Mouse (Mus musculus) MEL (cell line): Measurements from ENCODE around the gene Zbtb49. TPM values are rescaled to one million over a fixed set of nuclear protein-coding genes. Genes with fewer than 3 reads are reported as not detected.

Source experiments
- DNase-seq: peaks from one replicate; pipeline ENCODE4 v3.0.0; 2011; ENCODE audit warnings: low read depth, low spot score
- H3K27ac ChIP-seq: 2 replicates; pipeline ENCODE4 v1.5.1; 2012; ENCODE audit warnings: low read depth, mild to moderate bottlenecking, control low read depth, low read length, moderate library complexity; ENCODE audit not compliant: control insufficient read depth
- H3K27me3 ChIP-seq, 2 experiments: fragments of 150-350 bp in 1 of 2; sonication (generic) in 1 of 2; 2 replicates each; pipeline ENCODE4 v1.6.1; 2012; ENCODE audit warnings: low read length in 2 of 2, mild to moderate bottlenecking in 2 of 2, improper control_type of control experiment in 1 of 2, moderate library complexity in 1 of 2; ENCODE audit not compliant: insufficient read depth in 2 of 2, control insufficient read depth in 1 of 2
- H3K36me3 ChIP-seq, 2 experiments: 2 replicates each; pipeline ENCODE4 v1.6.1; 2012 to 2014; ENCODE audit warnings: low read length in 2 of 2, improper control_type of control experiment in 1 of 2, inconsistent platforms in 1 of 2, mild to moderate bottlenecking in 1 of 2; ENCODE audit not compliant: insufficient read depth in 2 of 2, control insufficient read depth in 1 of 2
- H3K4me1 ChIP-seq, 2 experiments: fragments of 150-350 bp in 1 of 2; sonication (generic) in 1 of 2; 2 replicates each; pipeline ENCODE4 v1.6.1; 2012; ENCODE audit warnings: low read length in 2 of 2, improper control_type of control experiment in 1 of 2, mild to moderate bottlenecking in 1 of 2; ENCODE audit not compliant: insufficient read depth in 2 of 2, control insufficient read depth in 1 of 2
- H3K4me3 ChIP-seq, 2 experiments: fragments of 150-350 bp in 1 of 2; sonication (generic) in 1 of 2; 2 replicates each; pipeline ENCODE4 v1.5.1; 2012; ENCODE audit warnings: low read depth in 2 of 2, low read length in 2 of 2, mild to moderate bottlenecking in 2 of 2, moderate library complexity in 2 of 2, control low read depth in 1 of 2, improper control_type of control experiment in 1 of 2; ENCODE audit not compliant: control insufficient read depth in 1 of 2, insufficient read depth in 1 of 2
- H3K79me2 ChIP-seq: 2 replicates; pipeline ENCODE4 v1.6.1; 2012; ENCODE audit warnings: mild to moderate bottlenecking, low read length, moderate library complexity; ENCODE audit not compliant: control insufficient read depth, poor library complexity, insufficient read depth
- H3K9ac ChIP-seq: 2 replicates; pipeline ENCODE4 v1.6.1; 2012; ENCODE audit warnings: low read depth, mild to moderate bottlenecking, control low read depth, low read length, moderate library complexity; ENCODE audit not compliant: control insufficient read depth, poor library complexity, severe bottlenecking
- H3K9me3 ChIP-seq: fragments of 150-350 bp; sonication (generic); replicated peaks from 2 replicates; pipeline ENCODE4 v1.6.1; 2012; ENCODE audit warnings: mild to moderate bottlenecking, low read length, improper control_type of control experiment, moderate library complexity; ENCODE audit not compliant: insufficient read depth
- BHLHE40 ChIP-seq: IDR thresholded peaks from 2 replicates; pipeline ENCODE4 v1.6.1; 2012; ENCODE audit warnings: low read depth, mild to moderate bottlenecking, inconsistent platforms, low read length, improper control_type of control experiment, borderline replicate concordance
- CHD1 ChIP-seq: IDR thresholded peaks from 2 replicates; pipeline ENCODE4 v1.6.1; 2012; ENCODE audit warnings: low read depth, mild to moderate bottlenecking, inconsistent platforms, low read length, improper control_type of control experiment
- CTCF ChIP-seq, 3 experiments: IDR thresholded peaks in 2 of 3; conservative IDR thresholded peaks in 1 of 3; 2 replicates each; pipeline ENCODE4 v1.5.1; 2011 to 2012; ENCODE audit warnings: low read length in 3 of 3, low read depth in 2 of 3, mild to moderate bottlenecking in 2 of 3, improper control_type of control experiment in 1 of 3, inconsistent platforms in 1 of 3, mixed read lengths in 1 of 3, moderate library complexity in 1 of 3; ENCODE audit not compliant: control insufficient read depth in 1 of 3, insufficient read depth in 1 of 3, poor library complexity in 1 of 3, severe bottlenecking in 1 of 3
- E2F4 ChIP-seq: IDR thresholded peaks from 2 replicates; pipeline ENCODE4 v1.6.1; 2011; ENCODE audit warnings: low read depth, low read length, improper control_type of control experiment, borderline replicate concordance
- EP300 ChIP-seq, 2 experiments: IDR thresholded peaks; 2 replicates each; pipeline ENCODE4 v1.6.1; 2011; ENCODE audit warnings: improper control_type of control experiment in 2 of 2, low read length in 2 of 2, low read depth in 1 of 2, mild to moderate bottlenecking in 1 of 2
- HCFC1 ChIP-seq: IDR thresholded peaks from 2 replicates; pipeline ENCODE4 v1.6.1; 2012; ENCODE audit warnings: low read depth, mild to moderate bottlenecking, inconsistent platforms, low read length, improper control_type of control experiment, moderate library complexity
- JUND ChIP-seq: IDR thresholded peaks from 2 replicates; pipeline ENCODE4 v1.6.1; 2011; ENCODE audit warnings: low read depth, mild to moderate bottlenecking, improper control_type of control experiment, low read length
- KAT2A ChIP-seq: conservative IDR thresholded peaks from 2 replicates; pipeline ENCODE4 v1.6.1; 2012; ENCODE audit warnings: low read depth, low read length, improper control_type of control experiment, inconsistent platforms
- MAX ChIP-seq: IDR thresholded peaks from 2 replicates; pipeline ENCODE4 v1.6.1; 2011; ENCODE audit warnings: low read length, improper control_type of control experiment
- MYB ChIP-seq: IDR thresholded peaks from 2 replicates; pipeline ENCODE4 v1.6.1; 2011; ENCODE audit warnings: mild to moderate bottlenecking, low read depth, low read length, improper control_type of control experiment
- POLR2A ChIP-seq, 2 experiments: IDR thresholded peaks; 2 replicates each; pipeline ENCODE4 v1.6.1; 2011 to 2012; ENCODE audit warnings: low read length in 2 of 2, mild to moderate bottlenecking in 2 of 2, control low read depth in 1 of 2, improper control_type of control experiment in 1 of 2, low read depth in 1 of 2, moderate library complexity in 1 of 2; ENCODE audit not compliant: control insufficient read depth in 1 of 2, insufficient read depth in 1 of 2, poor library complexity in 1 of 2
- RAD21 ChIP-seq: IDR thresholded peaks from 2 replicates; pipeline ENCODE4 v1.6.1; 2011; ENCODE audit warnings: mild to moderate bottlenecking, low read depth, low read length, improper control_type of control experiment
- RCOR1 ChIP-seq: IDR thresholded peaks from 2 replicates; pipeline ENCODE4 v1.6.1; 2012; ENCODE audit warnings: low read depth, mild to moderate bottlenecking, inconsistent platforms, low read length, improper control_type of control experiment
- SIN3A ChIP-seq: IDR thresholded peaks from 2 replicates; pipeline ENCODE4 v1.6.1; 2012; ENCODE audit warnings: low read length, improper control_type of control experiment, inconsistent platforms
- TAL1 ChIP-seq: IDR thresholded peaks from 2 replicates; pipeline ENCODE4 v1.6.1; 2012; ENCODE audit warnings: mild to moderate bottlenecking, inconsistent platforms, low read length, moderate library complexity, mixed read lengths
- TBP ChIP-seq: IDR thresholded peaks from 2 replicates; pipeline ENCODE4 v1.8.0; 2011; ENCODE audit warnings: low read depth, low read length, improper control_type of control experiment
- TCF12 ChIP-seq: IDR thresholded peaks from 2 replicates; pipeline ENCODE4 v1.6.1; 2014; ENCODE audit warnings: low read depth, mild to moderate bottlenecking, inconsistent platforms, low read length, improper control_type of control experiment, moderate library complexity
- UBTF ChIP-seq: IDR thresholded peaks from 2 replicates; pipeline ENCODE4 v1.6.1; 2012; ENCODE audit warnings: low read depth, mild to moderate bottlenecking, inconsistent platforms, low read length, improper control_type of control experiment, moderate library complexity, borderline replicate concordance; ENCODE audit not compliant: insufficient read depth
- USF2 ChIP-seq, 2 experiments: IDR thresholded peaks; 2 replicates each; pipeline ENCODE4 v1.6.1; 2011 to 2012; ENCODE audit warnings: improper control_type of control experiment in 2 of 2, low read length in 2 of 2, borderline replicate concordance in 1 of 2, inconsistent platforms in 1 of 2, low read depth in 1 of 2, mild to moderate bottlenecking in 1 of 2; ENCODE audit not compliant: insufficient read depth in 1 of 2
- ZMIZ1 ChIP-seq: IDR thresholded peaks from 2 replicates; pipeline ENCODE4 v1.6.1; 2012; ENCODE audit warnings: low read depth, mild to moderate bottlenecking, inconsistent platforms, low read length, improper control_type of control experiment, moderate library complexity
- polyA plus RNA-seq, 2 experiments: library from polyadenylated mRNA; stranded (reverse) in 1 of 2; unstranded in 1 of 2; fragments of >175 nt in 1 of 2; fragments of >200 nt in 1 of 2; gene quantifications; 2 replicates each; pipeline versions ENCODE4 v1.2.1 to v1.2.4; 2012; ENCODE audit warnings: low replicate concordance in 2 of 2, low read depth in 1 of 2; ENCODE audit not compliant: insufficient read length in 2 of 2, insufficient read depth in 1 of 2, missing spikeins in 1 of 2
- total RNA-seq: library from RNA; depleted of rRNA; stranded (reverse); fragments of 300-350 nt; gene quantifications from 2 replicates; pipeline ENCODE4 v1.2.3, GENCODE M21; 2012

Zbtb49 gene
- total and polyA plus RNA-seq, 3 experiments, result 16.8 to 17.5 TPM; not detected in 1

DNA sequence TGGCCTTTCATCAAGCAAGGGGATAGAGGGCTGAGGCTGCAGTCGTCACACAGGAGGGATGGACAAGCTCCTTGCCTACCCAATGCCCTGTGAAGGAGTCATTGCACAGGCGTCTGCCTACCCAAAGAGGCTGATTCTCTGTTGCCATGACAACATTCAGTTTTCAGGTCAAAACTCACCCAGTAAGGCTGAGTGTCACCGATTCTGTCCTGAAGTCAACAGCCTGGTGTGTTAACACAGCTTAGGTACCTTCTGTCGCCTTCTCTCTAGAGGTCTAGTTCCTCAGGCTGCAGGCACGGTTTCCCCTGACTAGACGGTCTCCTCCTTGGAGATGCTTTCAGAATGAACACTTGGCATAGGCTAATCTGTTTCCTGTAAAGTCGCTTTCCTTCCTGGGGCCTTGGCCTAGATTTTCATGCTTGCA, 14.9 kb downstream of the Zbtb49 start:
- Histone ChIP-seq H3K4me1 (peaks cover 5 to 10% of the 10 kb centered on the region in 2 experiments; a peak in 3 of 4 replicates), H3K36me3 (peaks cover 0 to 5% of the 10 kb centered on the region in 2 experiments; a peak in 3 of 4 replicates), H3K27ac (no peak overlapping the region), H3K9ac (no peak overlapping the region), H3K79me2 (no peaks in the 10 kb centered on the region), H3K4me3 (no peak overlapping the region), H3K27me3 (no peaks in the 10 kb centered on the region), H3K9me3 (no peaks in the 10 kb centered on the region)
- no peak for DNase-seq
- no peak for TF ChIP-seq MAX
- TF ChIP-seq ZMIZ1, result no peak
- no peak for TF ChIP-seq RCOR1
- TF ChIP-seq TAL1, result no peak

DNA sequence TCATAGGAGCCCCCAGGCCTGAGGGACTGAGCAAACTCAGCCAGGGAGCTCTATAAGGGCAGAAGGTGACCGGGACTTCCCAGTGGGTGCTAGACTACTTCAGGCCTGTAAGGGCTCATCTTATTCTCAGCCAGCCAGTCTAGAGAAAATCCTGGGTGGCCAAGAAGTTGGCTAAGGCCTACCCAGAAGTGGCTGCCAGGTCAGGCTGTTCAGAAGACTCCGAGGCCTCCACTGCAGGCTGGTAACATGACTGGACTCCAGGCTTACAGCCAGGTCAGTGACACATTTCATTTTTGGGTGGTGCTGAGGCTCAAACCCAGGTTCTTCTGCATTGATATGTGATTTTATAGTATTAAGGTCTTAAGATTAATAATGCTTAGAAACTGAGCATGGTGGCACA, 20.6 kb downstream of the Zbtb49 start:
- H3K27ac ChIP-seq, result no peak overlapping the region
- no peaks in the 10 kb centered on the region for H3K4me1 ChIP-seq
- no peaks in the 10 kb centered on the region for H3K27me3 ChIP-seq
- H3K79me2 ChIP-seq, result no peaks in the 10 kb centered on the region
- no peaks in the 10 kb centered on the region for H3K9me3 ChIP-seq
- no peak overlapping the region for H3K9ac ChIP-seq
- no peak for TF ChIP-seq UBTF
- no peak for TF ChIP-seq TCF12
- TF ChIP-seq RCOR1, result no peak
- TF ChIP-seq TBP, result no peak
- TF ChIP-seq CTCF (IDR thresholded peaks at IDR 0.05 in 2 of 3, conservative IDR thresholded peaks at IDR 0.05 in 1 of 3; ENCODE audit: control insufficient read depth in 1 of 3, insufficient read depth in 1 of 3, low read depth in 2 of 3, low read length in 3 of 3, poor library complexity in 1 of 3, severe bottlenecking in 1 of 3), result no peak
- no peak for TF ChIP-seq MAX
- TF ChIP-seq POLR2A (IDR thresholded peaks at IDR 0.05; ENCODE audit: control insufficient read depth in 1 of 2, insufficient read depth in 1 of 2, low read depth in 1 of 2, low read length in 2 of 2, poor library complexity in 1 of 2), result no peak
- no peak for TF ChIP-seq RAD21
- no peak for TF ChIP-seq EP300 (IDR thresholded peaks at IDR 0.05; ENCODE audit: low read depth in 1 of 2, low read length in 2 of 2)
- no peak for TF ChIP-seq CHD1
- TF ChIP-seq MYB, result no peak
- no peak for TF ChIP-seq SIN3A
- no peak for TF ChIP-seq BHLHE40
- TF ChIP-seq USF2 (IDR thresholded peaks at IDR 0.05; ENCODE audit: borderline replicate concordance in 1 of 2, insufficient read depth in 1 of 2, low read depth in 1 of 2, low read length in 2 of 2), result no peak
- TF ChIP-seq JUND, result no peak
- TF ChIP-seq KAT2A, result no peak
- TF ChIP-seq E2F4, result no peak
- TF ChIP-seq HCFC1, result no peak
- TF ChIP-seq, all 39 proteins: peak for 0
- Histone ChIP-seq H3K36me3 (no peaks in the 10 kb centered on the region), H3K4me3 (no peak overlapping the region)
- no peak for DNase-seq
